In the genomic region with DNA sequence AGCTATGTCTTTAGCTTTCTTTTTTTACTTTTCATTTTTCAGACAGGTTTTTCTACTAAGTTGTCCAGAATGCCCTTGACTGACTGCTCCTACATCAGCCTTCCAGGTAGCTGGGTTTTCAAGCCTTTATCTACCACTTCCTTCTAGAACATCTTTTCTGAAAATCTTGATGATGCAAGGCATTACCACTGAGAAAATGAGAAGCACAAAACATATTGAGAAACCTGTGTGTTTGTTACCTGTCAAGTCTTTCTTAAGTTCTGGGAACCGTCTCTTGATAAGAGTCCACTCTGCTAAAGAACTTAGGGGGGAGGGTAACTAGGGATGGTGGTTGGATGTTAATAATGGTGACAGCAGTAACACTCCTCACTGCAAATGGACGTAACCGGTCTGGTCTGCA, we compare ENCODE assay signal across 12 mouse cellular contexts.
"Had no signal": no experiment of that assay in that cellular context is flagged by ENCODE, and none has a peak within 500 bp of the region (broad histone marks: within the 10 kb centered on the region; RNA-seq: fewer than 3 reads in every experiment).

No protein-coding gene starts in this region.

- H3K4me2 ChIP-seq: intestine, embryonic 15.5 days; kidney, embryonic 15.5 days; limb, embryonic 13.5 days; lung, embryonic 14.5 days; neural tube, embryonic 12.5 days had no signal

- H3K4me3 ChIP-seq: intestine, embryonic 15.5 days; kidney, embryonic 15.5 days; limb, embryonic 13.5 days; neural tube, embryonic 12.5 days had no signal

- H3K9me3 ChIP-seq: intestine, embryonic 15.5 days; kidney, embryonic 15.5 days; neural tube, embryonic 12.5 days had no signal

- H3K27ac ChIP-seq: intestine, embryonic 15.5 days; kidney, embryonic 15.5 days; limb, embryonic 13.5 days; liver, embryonic 14.5 days; neural tube, embryonic 12.5 days had no signal

- H3K27me3 ChIP-seq: intestine, embryonic 15.5 days; kidney, embryonic 15.5 days; limb, embryonic 13.5 days; neural tube, embryonic 12.5 days had no signal

- DNase-seq: kidney, adult 18-20 months; kidney, postnatal 14 days; left cerebral cortex, postnatal 4 days; lung, embryonic 14.5 days; lung, postnatal 14 days; midbrain, embryonic 14.5 days; thymus, postnatal 4 days had no signal

- H3K9ac ChIP-seq: intestine, embryonic 15.5 days; kidney, embryonic 15.5 days; limb, embryonic 13.5 days; liver, embryonic 14.5 days; lung, embryonic 14.5 days; neural tube, embryonic 12.5 days had no signal

- ATAC-seq: intestine, embryonic 15.5 days had no signal
